Mouse (Mus musculus): ENCODE measurements around the gene Olfr1389. TPM values are rescaled to one million over a fixed set of nuclear protein-coding genes. Genes with fewer than 3 reads are reported as not detected.
"Not testable (repeated sequence)": the region's sequence is repeated elsewhere in the genome, so short reads cannot be mapped to it uniquely, and the experiment has no call there.

Olfr1389 gene
- polyA plus RNA-seq, 1 experiment: not detected

DNA sequence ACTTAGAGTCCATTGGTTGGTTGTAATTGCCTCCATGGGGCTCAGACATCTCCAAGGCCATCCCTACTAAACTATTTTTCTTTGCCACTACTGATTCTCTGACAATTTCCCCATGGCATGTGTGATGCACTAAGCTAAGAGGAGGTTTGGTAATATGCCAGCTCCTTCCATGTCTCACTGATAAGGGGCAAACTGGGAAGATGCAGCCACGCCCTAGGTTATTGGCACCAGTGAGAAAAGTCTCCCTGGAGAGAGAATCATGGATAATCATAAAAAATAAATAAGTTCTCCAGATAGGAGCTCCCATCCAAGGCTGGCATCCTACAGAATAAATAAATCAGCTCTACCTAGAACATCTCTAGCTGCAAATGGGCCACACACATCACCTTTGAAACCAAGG lies 32.2 kb downstream of the Olfr1389 start, which contains the start of gene Olfr1387:
Gene Olfr1387 (plus strand): TSS at position 301 of the 400 bp plus-strand sequence.
- H3K4me3 ChIP-seq (replicated peaks; ENCODE audit: control insufficient read depth, low read depth, low read length): no peak within 1 kb of the TSS
- no peak within 1 kb of the TSS for H3K27ac ChIP-seq (ENCODE audit: control insufficient read depth, insufficient read depth, low read depth, low read length, poor library complexity)
- no peak for TF ChIP-seq CTCF (IDR thresholded peaks at IDR 0.05; ENCODE audit: control insufficient read depth, insufficient read depth, low read length)
- TF ChIP-seq POLR2A (IDR thresholded peaks at IDR 0.05; ENCODE audit: borderline replicate concordance, control insufficient read depth, low read depth, low read length): no peak
- no peaks in the 10 kb centered on the region for H3K4me1 ChIP-seq (ENCODE audit: control insufficient read depth, insufficient read depth, low read length)
- WGBS: 66% methylated on average over 1 of the region's 1 CpGs

DNA sequence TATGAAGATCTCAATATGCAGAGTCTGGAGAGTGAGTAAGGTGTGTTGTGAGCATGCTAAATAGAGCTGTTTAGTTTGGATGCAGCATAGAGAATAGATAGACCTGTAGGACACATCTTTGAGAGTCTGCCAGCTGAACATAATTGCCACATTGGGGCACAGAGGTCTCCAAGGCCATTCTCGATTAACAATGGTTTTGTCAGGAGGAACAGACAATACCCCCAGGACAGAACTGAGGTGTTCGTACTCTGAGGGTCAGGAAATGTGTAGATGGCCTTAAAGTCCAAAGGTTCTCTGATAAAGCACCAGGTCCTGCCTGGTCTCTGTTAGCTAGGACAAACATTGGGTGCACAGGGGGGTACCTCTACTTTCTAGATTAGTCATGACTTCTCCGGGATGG lies 41.9 kb downstream of the Olfr1389 start, which contains the start of gene Olfr1386:
Gene Olfr1386 (plus strand): TSS at position 301 of the 400 bp plus-strand sequence.
- H3K4me1 ChIP-seq (ENCODE audit: control insufficient read depth, insufficient read depth, low read length); H3K4me3 ChIP-seq (replicated peaks; ENCODE audit: control insufficient read depth, low read depth, low read length); H3K27ac ChIP-seq (ENCODE audit: control insufficient read depth, insufficient read depth, low read depth, low read length, poor library complexity): not testable (repeated sequence)
- WGBS: 73% methylated on average over 3 of the region's 3 CpGs

Other genes with a start within 250 kb of the Olfr1389 start
- 2.1 and 4.9 TPM in 2 replicates for gene Btnl9, start 235.9 kb upstream of the Olfr1389 start, polyA plus RNA-seq (2011; ENCODE audit: insufficient read depth, insufficient read length, low replicate concordance, missing spikeins)
- gene Zfp62, start 219.8 kb upstream of the Olfr1389 start, polyA plus RNA-seq (2011; ENCODE audit: insufficient read depth, insufficient read length, low replicate concordance, missing spikeins): 10.4 and 12.0 TPM in 2 replicates
- gene Mgat1, start 178.9 kb upstream of the Olfr1389 start, polyA plus RNA-seq (2011; ENCODE audit: insufficient read depth, insufficient read length, low replicate concordance, missing spikeins): 37.4 and 63.1 TPM in 2 replicates
- 0.50 TPM in 1 of 2 replicates, not detected in the other for gene Olfr1393, start 144.8 kb upstream of the Olfr1389 start, polyA plus RNA-seq (2011; ENCODE audit: insufficient read depth, insufficient read length, low replicate concordance, missing spikeins)
- not detected in 2 replicates for gene Olfr1392, start 137.8 kb upstream of the Olfr1389 start, polyA plus RNA-seq (2011; ENCODE audit: insufficient read depth, insufficient read length, low replicate concordance, missing spikeins)
- gene Olfr10, start 118.3 kb upstream of the Olfr1389 start, polyA plus RNA-seq (2011; ENCODE audit: insufficient read depth, insufficient read length, low replicate concordance, missing spikeins): not detected in 2 replicates
- gene Olfr1391, start 100.3 kb upstream of the Olfr1389 start, polyA plus RNA-seq (2011; ENCODE audit: insufficient read depth, insufficient read length, low replicate concordance, missing spikeins): not detected in 2 replicates
- not detected in 2 replicates for gene Olfr1390, start 87.9 kb upstream of the Olfr1389 start, polyA plus RNA-seq (2011; ENCODE audit: insufficient read depth, insufficient read length, low replicate concordance, missing spikeins)
- gene Olfr1388, start 13.6 kb downstream of the Olfr1389 start, polyA plus RNA-seq (2011; ENCODE audit: insufficient read depth, insufficient read length, low replicate concordance, missing spikeins): 0.54 and 0.65 TPM in 2 replicates
- gene Olfr1387, start 32.3 kb downstream of the Olfr1389 start, polyA plus RNA-seq (2011; ENCODE audit: insufficient read depth, insufficient read length, low replicate concordance, missing spikeins): not detected in 2 replicates
- not detected in 2 replicates for gene Olfr1386, start 42.0 kb downstream of the Olfr1389 start, polyA plus RNA-seq (2011; ENCODE audit: insufficient read depth, insufficient read length, low replicate concordance, missing spikeins)
- gene Olfr1385, start 66.0 kb downstream of the Olfr1389 start, polyA plus RNA-seq (2011; ENCODE audit: insufficient read depth, insufficient read length, low replicate concordance, missing spikeins): 1.1 TPM in 2 replicates
- gene Olfr1384, start 83.7 kb downstream of the Olfr1389 start, polyA plus RNA-seq (2011; ENCODE audit: insufficient read depth, insufficient read length, low replicate concordance, missing spikeins): not detected in 2 replicates
- gene Olfr1383, start 96.6 kb downstream of the Olfr1389 start, polyA plus RNA-seq (2011; ENCODE audit: insufficient read depth, insufficient read length, low replicate concordance, missing spikeins): not detected in 2 replicates
- gene Olfr1382, start 105.2 kb downstream of the Olfr1389 start, polyA plus RNA-seq (2011; ENCODE audit: insufficient read depth, insufficient read length, low replicate concordance, missing spikeins): not detected in 2 replicates
- not detected in 2 replicates for gene Olfr1381, start 120.4 kb downstream of the Olfr1389 start, polyA plus RNA-seq (2011; ENCODE audit: insufficient read depth, insufficient read length, low replicate concordance, missing spikeins)
- not detected in 2 replicates for gene Olfr1380, start 133.8 kb downstream of the Olfr1389 start, polyA plus RNA-seq (2011; ENCODE audit: insufficient read depth, insufficient read length, low replicate concordance, missing spikeins)
- 4.3 and 4.9 TPM in 2 replicates for gene Flt4, start 186.2 kb downstream of the Olfr1389 start, polyA plus RNA-seq (2011; ENCODE audit: insufficient read depth, insufficient read length, low replicate concordance, missing spikeins)
- gene Scgb3a1, start 240.5 kb downstream of the Olfr1389 start, polyA plus RNA-seq (2011; ENCODE audit: insufficient read depth, insufficient read length, low replicate concordance, missing spikeins): 2.1 TPM in 1 of 2 replicates, not detected in the other